Mouse (Mus musculus): ENCODE measurements around the gene Shkbp1. TPM values are rescaled to one million over a fixed set of nuclear protein-coding genes. Genes with fewer than 3 reads are reported as not detected.
A peak's percentile ranks its signal among the peaks of the same experiment; 100 is the strongest.

Gene Shkbp1
- total and polyA plus RNA-seq, 3 experiments, result 4.6 to 20.2 (median 7.1) TPM

GRCm38 (mm10) chr7:27371715-27372462, 16.1 kb upstream of the Shkbp1 start:
- DNase-seq, result no peak
- no peaks in the 10 kb centered on the region for H3K4me1 ChIP-seq (ENCODE audit: control insufficient read depth, insufficient read depth, low read length)
- intact Hi-C loops (cut with DNase I), result no loop called here
- H3K4me3 ChIP-seq, result no peak overlapping the region
- WGBS, result 8% methylated on average over 44 of the region's 44 CpGs
- H3K27me3 ChIP-seq (ENCODE audit: control insufficient read depth, insufficient read depth, low read length), result peaks cover 26% of the 10 kb centered on the region
- H3K27ac ChIP-seq, result no peak overlapping the region
- TF ChIP-seq EP300 (IDR thresholded peaks at IDR 0.05; ENCODE audit: insufficient read depth, low read depth, low read length), result no peak
- no peak for TF ChIP-seq CTCF (IDR thresholded peaks at IDR 0.05)
- no peak for TF ChIP-seq POLR2A (IDR thresholded peaks at IDR 0.05; ENCODE audit: insufficient read depth, low read depth, low read length)
- H3K9ac ChIP-seq (ENCODE audit: low read depth, low read length), result peak overlapping the region; percentile 18; the same call in 1 of the 2 replicates
- no peaks in the 10 kb centered on the region for H3K79me2 ChIP-seq (replicated peaks; ENCODE audit: control insufficient read depth, insufficient read depth, low read length)
- no peaks in the 10 kb centered on the region for H3K36me3 ChIP-seq (ENCODE audit: control insufficient read depth, insufficient read depth, low read length)

GRCm38 (mm10) chr7:27369111-27369510, 13.3 kb upstream of the Shkbp1 start:
- DNase-seq, result no peak
- Histone ChIP-seq H3K79me2 (replicated peaks; ENCODE audit: control insufficient read depth, insufficient read depth, low read length) (no peaks in the 10 kb centered on the region), H3K9ac (ENCODE audit: low read depth, low read length) (no peak overlapping the region), H3K36me3 (ENCODE audit: control insufficient read depth, insufficient read depth, low read length) (no peaks in the 10 kb centered on the region), H3K27ac (no peak overlapping the region), H3K4me1 (ENCODE audit: control insufficient read depth, insufficient read depth, low read length) (no peaks in the 10 kb centered on the region), H3K27me3 (ENCODE audit: control insufficient read depth, insufficient read depth, low read length) (peaks cover 29% of the 10 kb centered on the region), H3K4me3 (no peak overlapping the region)
- no peak for TF ChIP-seq CTCF (IDR thresholded peaks at IDR 0.05)
- TF ChIP-seq EP300 (IDR thresholded peaks at IDR 0.05; ENCODE audit: insufficient read depth, low read depth, low read length), result no peak
- TF ChIP-seq POLR2A (IDR thresholded peaks at IDR 0.05; ENCODE audit: insufficient read depth, low read depth, low read length), result no peak
- WGBS, result 84% methylated on average over 19 of the region's 19 CpGs
- intact Hi-C loops (cut with DNase I), result no loop called here

GRCm38 (mm10) chr7:27367976-27368375, 12.2 kb upstream of the Shkbp1 start:
- TF ChIP-seq EP300 (IDR thresholded peaks at IDR 0.05; ENCODE audit: insufficient read depth, low read depth, low read length), result no peak
- TF ChIP-seq CTCF (IDR thresholded peaks at IDR 0.05), result no peak
- TF ChIP-seq POLR2A (IDR thresholded peaks at IDR 0.05; ENCODE audit: insufficient read depth, low read depth, low read length), result no peak
- Histone ChIP-seq H3K27me3 (ENCODE audit: control insufficient read depth, insufficient read depth, low read length) (peaks cover 31% of the 10 kb centered on the region), H3K79me2 (replicated peaks; ENCODE audit: control insufficient read depth, insufficient read depth, low read length) (no peaks in the 10 kb centered on the region), H3K9ac (ENCODE audit: low read depth, low read length) (no peak overlapping the region), H3K36me3 (ENCODE audit: control insufficient read depth, insufficient read depth, low read length) (no peaks in the 10 kb centered on the region), H3K27ac (no peak overlapping the region), H3K4me3 (no peak overlapping the region), H3K4me1 (ENCODE audit: control insufficient read depth, insufficient read depth, low read length) (no peaks in the 10 kb centered on the region)
- WGBS, result 24% methylated on average over 11 of the region's 11 CpGs
- no peak for DNase-seq
- intact Hi-C loops (cut with DNase I), result no loop called here

- TF ChIP-seq POLR2A (IDR thresholded peaks at IDR 0.05; ENCODE audit: insufficient read depth, low read depth, low read length) (no peak), EP300 (IDR thresholded peaks at IDR 0.05; ENCODE audit: insufficient read depth, low read depth, low read length) (no peak), CTCF (IDR thresholded peaks at IDR 0.05) (no peak)
- no peaks in the 10 kb centered on the region for H3K36me3 ChIP-seq (ENCODE audit: control insufficient read depth, insufficient read depth, low read length)
- H3K27me3 ChIP-seq (ENCODE audit: control insufficient read depth, insufficient read depth, low read length), result peaks cover 26% of the 10 kb centered on the region
- no peaks in the 10 kb centered on the region for H3K79me2 ChIP-seq (replicated peaks; ENCODE audit: control insufficient read depth, insufficient read depth, low read length)
- WGBS, result 38% methylated on average over 21 of the region's 21 CpGs
- no peaks in the 10 kb centered on the region; the same call in 1 of the 2 replicates for H3K4me1 ChIP-seq (ENCODE audit: control insufficient read depth, insufficient read depth, low read length)
- intact Hi-C loops (cut with DNase I), result no loop called here
- no peak overlapping the region for H3K4me3 ChIP-seq
- H3K9ac ChIP-seq (ENCODE audit: low read depth, low read length), result no peak overlapping the region
- DNase-seq, result no peak
- H3K27ac ChIP-seq, result no peak overlapping the region
Observed at GRCm38 (mm10) chr7:27366082-27366844, 10.4 kb upstream of the Shkbp1 start.

- H3K9ac ChIP-seq (ENCODE audit: low read depth, low read length), result no peak overlapping the region
- peaks cover 23% of the 10 kb centered on the region for H3K27me3 ChIP-seq (ENCODE audit: control insufficient read depth, insufficient read depth, low read length)
- no peak for DNase-seq
- intact Hi-C loops (cut with DNase I), result no loop called here
- no peak overlapping the region for H3K27ac ChIP-seq
- H3K4me1 ChIP-seq (ENCODE audit: control insufficient read depth, insufficient read depth, low read length), result peaks cover 2% of the 10 kb centered on the region; the same call in 1 of the 2 replicates
- no peaks in the 10 kb centered on the region for H3K79me2 ChIP-seq (replicated peaks; ENCODE audit: control insufficient read depth, insufficient read depth, low read length)
- WGBS, result 14% methylated on average over 29 of the region's 29 CpGs
- no peaks in the 10 kb centered on the region for H3K36me3 ChIP-seq (ENCODE audit: control insufficient read depth, insufficient read depth, low read length)
- no peak overlapping the region for H3K4me3 ChIP-seq
- TF ChIP-seq POLR2A (IDR thresholded peaks at IDR 0.05; ENCODE audit: insufficient read depth, low read depth, low read length) (no peak), CTCF (IDR thresholded peaks at IDR 0.05) (no peak), EP300 (IDR thresholded peaks at IDR 0.05; ENCODE audit: insufficient read depth, low read depth, low read length) (no peak)
Observed at GRCm38 (mm10) chr7:27364379-27364778, 8.6 kb upstream of the Shkbp1 start.

All from heart, adult 2 months (tissue).